Mouse (Mus musculus) left cerebral cortex, adult 11 months (tissue): Measurements from ENCODE around the gene Dazap1.

Experiments
- DNase-seq: peaks from one replicate; pipeline ENCODE4 v3.0.0; 2022; ENCODE audit warnings: low spot score

The Dazap1 gene

GRCm38 (mm10) chr10:80248971-80249640 lies 12.2 kb upstream of the Dazap1 start, which contains the start of gene Ndufs7:
Ndufs7 (plus strand) TSS chr10:80249121.
- peak; percentile 93 for DNase-seq

- no peak for DNase-seq
Observed at GRCm38 (mm10) chr10:80250059-80250458, 11.2 kb upstream of the Dazap1 start.

GRCm38 (mm10) chr10:80250573-80250972 lies 10.7 kb upstream of the Dazap1 start:
- no peak for DNase-seq

- DNase-seq: no peak
Observed at GRCm38 (mm10) chr10:80252011-80252410, 9.3 kb upstream of the Dazap1 start.

- no peak for DNase-seq
Observed at GRCm38 (mm10) chr10:80252493-80253274, 8.6 kb upstream of the Dazap1 start.

GRCm38 (mm10) chr10:80253551-80253950 lies 7.7 kb upstream of the Dazap1 start:
- no peak for DNase-seq

GRCm38 (mm10) chr10:80254331-80255297 lies 6.7 kb upstream of the Dazap1 start:
- no peak for DNase-seq

- DNase-seq: no peak
Observed at GRCm38 (mm10) chr10:80255881-80256535, 5.3 kb upstream of the Dazap1 start.

- no peak for DNase-seq
Observed at GRCm38 (mm10) chr10:80257936-80258335, 3.4 kb upstream of the Dazap1 start.

- no peak for DNase-seq
Observed at GRCm38 (mm10) chr10:80258752-80259462, 2.4 kb upstream of the Dazap1 start.

GRCm38 (mm10) chr10:80259463-80259805 lies 1.9 kb upstream of the Dazap1 start:
- no peak for DNase-seq

GRCm38 (mm10) chr10:80259861-80260641 lies 1.2 kb upstream of the Dazap1 start:
- peak; percentile 71 for DNase-seq

GRCm38 (mm10) chr10:80261585-80261968 lies 291 bp downstream of the Dazap1 start:
- DNase-seq: peak; percentile 89

GRCm38 (mm10) chr10:80262169-80262568 lies 883 bp downstream of the Dazap1 start:
- no peak for DNase-seq

- DNase-seq: no peak
Observed at GRCm38 (mm10) chr10:80262776-80263365, 1.6 kb downstream of the Dazap1 start.

GRCm38 (mm10) chr10:80264341-80265148 lies 3.3 kb downstream of the Dazap1 start:
- peak; percentile 99 for DNase-seq

- no peak for DNase-seq
Observed at GRCm38 (mm10) chr10:80265149-80265486, 3.8 kb downstream of the Dazap1 start.

GRCm38 (mm10) chr10:80270099-80270498 lies 8.8 kb downstream of the Dazap1 start:
- no peak for DNase-seq

- DNase-seq: no peak
Observed at GRCm38 (mm10) chr10:80270734-80271181, 9.5 kb downstream of the Dazap1 start.
